Mouse (Mus musculus) CD4-positive, CD25-positive, alpha-beta regulatory T cell, adult 4 months (primary cell): ENCODE results near the gene Pax2. TPM values are rescaled to one million over a fixed set of nuclear protein-coding genes. Genes with fewer than 3 reads are reported as not detected.

Source experiments
- ATAC-seq: one replicate; pipeline ENCODE4 v1.8.0; 2017
- polyA plus RNA-seq, 2 experiments: library from polyadenylated mRNA; unstranded; fragments of 100-300 nt; shearing (Covaris generic); gene quantifications; one replicate each; pipeline ENCODE4 v1.2.1; 2017

Gene Pax2
- under 1 TPM in 1 of 2 experiments, not detected in 1; 0.13 TPM for polyA plus RNA-seq

GRCm38 (mm10) chr19:44755693-44756420, at the start of gene Pax2:
Pax2 (plus strand) TSS chr19:44756045.
- ATAC-seq, result no peak

GRCm38 (mm10) chr19:44708885-44709284, 47.0 kb upstream of the Pax2 start:
- no peak for ATAC-seq

- no peak for ATAC-seq
Observed at GRCm38 (mm10) chr19:44716731-44717600, 38.9 kb upstream of the Pax2 start.

- ATAC-seq, result no peak
Observed at GRCm38 (mm10) chr19:44719292-44720193, 36.3 kb upstream of the Pax2 start.

GRCm38 (mm10) chr19:44720194-44720521, 35.7 kb upstream of the Pax2 start:
- no peak for ATAC-seq

GRCm38 (mm10) chr19:44723611-44724440, 32.0 kb upstream of the Pax2 start:
- ATAC-seq, result no peak

- no peak for ATAC-seq
Observed at GRCm38 (mm10) chr19:44725951-44726791, 29.7 kb upstream of the Pax2 start.

GRCm38 (mm10) chr19:44734116-44734515, 21.7 kb upstream of the Pax2 start:
- ATAC-seq, result no peak

GRCm38 (mm10) chr19:44734682-44735081, 21.2 kb upstream of the Pax2 start:
- ATAC-seq, result no peak

GRCm38 (mm10) chr19:44740300-44740699, 15.5 kb upstream of the Pax2 start:
- ATAC-seq, result no peak

- no peak for ATAC-seq
Observed at GRCm38 (mm10) chr19:44741091-44741763, 14.6 kb upstream of the Pax2 start.

GRCm38 (mm10) chr19:44741764-44742127, 14.1 kb upstream of the Pax2 start:
- ATAC-seq, result no peak

GRCm38 (mm10) chr19:44742131-44743020, 13.5 kb upstream of the Pax2 start:
- ATAC-seq, result no peak

GRCm38 (mm10) chr19:44743021-44743415, 12.8 kb upstream of the Pax2 start:
- ATAC-seq, result no peak

GRCm38 (mm10) chr19:44743961-44744520, 11.8 kb upstream of the Pax2 start:
- ATAC-seq, result no peak

- ATAC-seq, result no peak
Observed at GRCm38 (mm10) chr19:44745741-44746140, 10.1 kb upstream of the Pax2 start.

- no peak for ATAC-seq
Observed at GRCm38 (mm10) chr19:44746541-44747024, 9.3 kb upstream of the Pax2 start.

- no peak for ATAC-seq
Observed at GRCm38 (mm10) chr19:44747471-44747870, 8.4 kb upstream of the Pax2 start.

- ATAC-seq, result no peak
Observed at GRCm38 (mm10) chr19:44748271-44748670, 7.6 kb upstream of the Pax2 start.
